Mouse (Mus musculus) embryo, embryonic 10 days (tissue): ENCODE measurements at regions not wholly inside any gene's neighbourhood (a gene's known extent, or its start where the extent isn't known, plus 50 kb on each side); places are given as distances from the start of the nearest gene placed in this dataset.
A peak's percentile ranks its signal among the peaks of the same experiment; 100 is the strongest.
"Not testable (repeated sequence)": the region's sequence is repeated elsewhere in the genome, so short reads cannot be mapped to it uniquely, and the experiment has no call there.

Experiments
- DNase-seq: peaks from one replicate; pipeline ENCODE4 v3.0.0-alpha.2; 2015; ENCODE audit warnings: low spot score

DNA sequence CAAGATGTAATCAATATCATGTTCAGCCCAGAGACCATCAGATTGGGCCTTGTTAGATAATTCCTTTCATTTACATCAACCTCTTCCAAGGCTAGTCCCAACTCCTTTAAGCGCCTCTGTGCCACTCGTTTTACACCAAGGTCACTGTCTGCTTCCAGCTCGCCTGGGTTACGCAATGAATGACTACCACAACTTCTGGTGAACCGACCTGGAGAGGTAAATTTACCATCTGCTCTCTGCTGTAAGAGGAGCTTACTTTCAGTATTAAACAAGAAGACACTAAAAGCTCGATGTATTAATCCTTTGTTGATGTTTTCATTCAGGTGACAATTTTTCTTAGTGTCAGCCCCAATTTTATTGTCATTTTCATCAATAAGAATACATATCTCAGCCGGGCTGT lies 51.7 kb upstream of the Fam174b start:
- no peak for DNase-seq

DNA sequence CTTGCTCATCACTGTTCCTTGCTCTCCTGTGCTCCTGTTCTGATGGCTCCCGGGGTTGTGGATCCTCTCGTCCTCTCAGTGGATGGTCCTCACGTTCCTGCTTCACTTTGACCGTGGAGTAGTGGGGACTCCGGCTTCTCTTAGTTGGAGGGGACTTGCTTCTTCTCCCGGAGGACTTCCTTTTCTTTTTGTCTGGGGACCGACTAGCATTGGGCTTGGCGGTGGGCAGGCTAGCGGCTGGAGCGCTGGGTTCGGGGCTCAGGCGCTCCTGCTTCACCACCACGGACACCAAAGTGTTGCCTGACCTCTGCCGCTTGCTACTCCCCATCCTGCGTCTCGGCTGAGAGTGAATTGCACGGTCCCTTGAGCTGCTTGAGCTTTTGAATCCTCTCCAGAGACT lies 53.9 kb upstream of the Fam174b start:
- not testable (repeated sequence) for DNase-seq

GRCm38 (mm10) chr7:73682756-73683155 lies 57.3 kb upstream of the Fam174b start:
- peak; percentile 11 for DNase-seq

- no peak for DNase-seq
Observed at GRCm38 (mm10) chr7:73670598-73670997, 69.5 kb upstream of the Fam174b start.

- DNase-seq: no peak
Observed at GRCm38 (mm10) chr7:73668791-73669190, 71.3 kb upstream of the Fam174b start.

DNA sequence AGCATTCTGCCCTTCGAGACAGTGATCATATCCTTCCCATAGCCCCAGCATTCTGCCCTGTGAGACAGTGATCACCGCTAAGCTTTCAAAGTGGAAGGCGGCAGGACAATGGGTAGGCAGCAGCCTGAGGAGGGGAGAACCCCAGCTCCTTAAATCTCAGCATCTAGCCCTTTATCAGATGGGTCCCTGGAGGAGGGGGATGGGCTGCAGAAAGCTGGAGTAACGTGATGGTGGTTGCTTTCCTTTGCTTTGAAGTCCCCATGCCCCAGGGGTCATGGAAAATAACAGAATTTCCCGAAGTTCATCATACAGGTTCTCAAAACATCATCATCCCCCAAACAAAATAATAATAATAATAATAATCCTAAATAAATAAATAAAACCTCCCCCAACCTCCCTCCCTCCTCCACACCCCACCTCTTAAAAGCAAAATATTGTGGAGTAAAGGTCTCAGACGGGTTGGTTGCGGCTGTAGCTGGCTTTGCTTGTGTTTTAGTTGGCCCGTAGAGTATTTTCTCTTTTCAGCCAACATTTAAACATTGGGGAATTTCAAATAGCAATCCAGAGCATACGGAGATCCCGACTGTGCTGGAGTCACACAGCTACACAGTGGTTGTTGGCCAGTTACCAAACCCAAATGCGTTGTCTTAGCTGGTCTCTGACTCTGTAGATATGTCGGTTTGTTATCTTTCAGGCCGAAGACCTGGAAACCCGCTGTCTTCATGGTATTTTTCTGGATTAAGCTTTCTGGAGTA lies 73.0 kb upstream of the Fam174b start:
- DNase-seq: no peak

DNA sequence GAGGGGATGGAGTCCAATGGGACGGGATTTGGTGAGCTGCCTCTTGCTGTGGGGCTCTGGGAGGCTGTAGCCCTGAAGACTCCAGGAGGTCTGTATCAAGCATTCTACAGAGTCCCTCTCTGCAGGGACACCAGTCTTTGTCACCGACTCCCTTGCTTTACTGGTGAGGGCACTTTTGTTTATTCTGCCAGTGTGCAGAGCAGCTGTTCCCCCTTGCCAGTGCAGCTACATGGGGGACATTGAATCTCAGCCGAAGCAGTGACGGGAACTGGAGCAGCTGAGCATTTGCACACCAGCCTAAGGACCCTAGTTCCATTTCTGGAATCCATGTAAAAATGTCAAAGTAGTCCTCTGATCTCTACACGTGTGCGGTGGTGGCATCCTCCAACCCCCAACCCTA lies 75.1 kb upstream of the Fam174b start:
- DNase-seq: no peak

DNA sequence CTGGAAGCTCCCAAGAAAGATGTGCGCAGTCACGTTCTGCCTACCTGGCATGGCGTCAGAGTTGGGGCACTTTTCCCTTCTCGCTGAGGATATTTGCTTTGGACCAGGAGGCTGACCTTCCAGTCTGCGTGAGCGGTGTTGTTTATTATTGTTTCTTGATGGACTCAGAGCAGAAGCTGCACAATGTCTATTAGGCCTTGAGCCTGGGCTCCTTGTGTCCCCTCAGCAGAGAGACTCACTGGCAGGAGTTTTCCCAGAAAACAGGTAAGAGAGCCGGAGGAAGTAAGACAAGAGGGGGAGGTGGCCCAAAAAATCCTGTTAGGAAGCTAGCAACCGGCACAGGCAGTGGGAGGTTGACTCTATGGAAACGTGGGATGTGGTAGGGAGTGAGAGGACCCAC lies 77.6 kb upstream of the Fam174b start:
- no peak for DNase-seq

DNA sequence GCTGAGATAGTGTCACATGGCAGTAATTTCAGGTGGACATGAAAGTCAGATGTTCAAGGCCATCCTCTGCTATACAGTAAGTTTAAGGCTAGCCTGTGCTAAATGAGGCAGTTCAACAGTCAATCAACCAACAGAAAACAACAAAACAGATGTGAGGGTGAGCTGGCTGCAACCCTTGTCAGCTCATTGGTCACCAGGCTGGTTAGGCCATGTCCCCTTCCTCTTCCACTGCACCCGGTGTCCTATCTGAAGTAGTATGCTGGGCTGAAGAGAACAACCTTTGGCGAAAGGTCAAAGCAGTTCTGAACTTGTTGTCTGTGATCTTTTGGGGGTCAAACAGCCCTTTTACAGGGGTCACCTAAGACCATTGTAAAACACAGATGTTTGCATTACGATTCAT lies 78.2 kb upstream of the Fam174b start:
- DNase-seq: no peak

DNA sequence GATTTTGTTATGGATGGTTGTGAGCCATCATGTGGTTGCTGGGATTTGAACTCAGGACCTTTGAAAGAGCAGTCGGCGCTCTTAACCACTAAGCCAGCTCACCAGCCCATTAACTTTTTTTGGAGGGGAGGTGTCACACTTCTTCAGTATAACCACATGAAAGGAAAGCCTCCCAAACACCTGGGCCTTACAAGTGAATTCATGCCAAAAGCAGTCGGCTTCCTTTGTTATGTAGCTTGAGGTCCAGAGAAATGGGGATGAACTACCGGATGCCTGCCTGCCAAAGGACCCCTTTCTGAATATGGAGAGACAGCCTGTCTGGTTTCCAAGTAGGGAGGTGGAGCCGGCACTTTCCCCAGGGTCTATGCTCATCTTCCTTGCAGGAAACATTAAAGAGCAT lies 80.6 kb upstream of the Fam174b start:
- DNase-seq: no peak

DNA sequence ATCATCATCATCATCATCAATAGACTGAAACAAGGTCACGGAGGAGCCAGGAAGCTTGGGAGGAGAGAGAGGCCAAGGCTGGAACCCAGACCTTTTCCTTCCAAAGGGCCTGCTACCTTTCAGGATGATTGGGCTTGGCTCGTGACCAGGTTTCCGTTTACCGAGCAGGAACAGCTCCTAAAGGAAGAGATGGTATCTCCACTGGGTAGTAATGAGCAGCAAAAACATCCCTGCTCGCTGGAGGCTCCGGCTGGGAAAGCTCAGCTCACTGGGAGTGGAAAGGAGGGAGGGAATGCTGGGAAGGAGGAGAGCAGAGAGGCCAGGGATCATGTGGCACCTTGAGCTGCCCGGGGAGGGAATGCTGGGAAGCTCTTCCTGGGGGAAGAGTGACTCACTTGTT lies 82.8 kb upstream of the Fam174b start:
- DNase-seq: no peak

DNA sequence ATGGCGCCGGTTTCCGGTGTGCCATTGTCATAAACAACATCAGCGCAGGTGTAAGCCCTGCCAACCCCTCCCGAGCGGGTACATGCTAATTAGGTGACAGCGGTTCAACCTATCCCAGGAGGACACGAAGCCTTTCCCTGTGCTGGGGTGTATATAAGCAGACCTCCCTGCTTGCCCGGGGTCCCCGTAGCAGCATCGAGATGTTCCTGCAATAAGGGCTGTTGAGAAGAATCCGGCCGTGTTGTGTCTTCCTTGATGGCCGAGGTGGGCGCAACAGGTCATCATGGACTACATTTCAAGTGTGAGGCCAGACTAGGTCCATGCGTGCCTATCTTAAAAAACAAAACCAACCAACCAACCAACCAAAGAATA lies 83.7 kb upstream of the Fam174b start:
- not testable (repeated sequence) for DNase-seq

- peak; percentile 81 for DNase-seq
Observed at GRCm38 (mm10) chr7:73655787-73656423, 84.2 kb upstream of the Fam174b start.

GRCm38 (mm10) chr7:73654193-73654871 lies 85.8 kb upstream of the Fam174b start:
- peak; percentile 78 for DNase-seq

- no peak for DNase-seq
Observed at GRCm38 (mm10) chr7:73650909-73651308, 89.2 kb upstream of the Fam174b start.

DNA sequence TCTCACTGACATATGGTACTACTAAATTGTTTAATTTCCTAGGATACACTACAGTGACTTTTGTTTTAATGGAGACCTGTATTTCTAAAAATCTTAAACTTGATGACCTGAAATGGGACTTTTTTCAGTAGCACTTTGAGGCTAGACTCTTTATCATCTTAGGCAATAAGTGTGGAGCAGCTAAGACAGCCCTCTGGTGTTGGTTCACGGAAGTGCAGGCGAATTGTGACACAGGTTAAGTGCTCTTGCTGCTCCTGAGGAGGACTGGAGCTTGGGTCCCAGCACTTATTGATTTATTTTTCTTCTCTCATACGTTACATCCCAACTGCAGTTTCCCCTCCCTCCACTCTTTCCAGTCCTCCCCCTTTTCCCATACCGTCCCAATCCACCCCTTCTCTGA lies 92.1 kb upstream of the Fam174b start:
- peak; percentile 90 for DNase-seq

GRCm38 (mm10) chr7:73647140-73647539 lies 93.0 kb upstream of the Fam174b start:
- DNase-seq: no peak

DNA sequence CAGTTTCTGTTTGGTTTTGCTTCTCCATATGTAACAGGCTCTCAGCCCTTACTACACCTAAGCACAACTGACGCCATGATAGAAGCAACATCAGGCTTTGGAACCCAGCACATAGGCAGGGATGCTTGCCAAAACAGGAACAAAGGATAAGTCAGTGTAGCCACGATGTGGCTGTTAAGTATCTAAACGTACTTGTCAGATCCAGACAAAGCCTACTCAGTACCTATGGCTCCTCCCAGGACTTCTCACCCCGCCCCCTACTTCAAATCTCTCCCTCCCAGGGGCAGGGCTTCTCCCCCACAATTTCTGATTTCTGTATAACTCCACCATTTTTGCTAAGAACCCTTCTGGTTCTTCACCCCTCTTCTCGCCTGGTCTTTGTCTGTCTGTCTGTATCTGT lies 93.4 kb upstream of the Fam174b start:
- DNase-seq: no peak

GRCm38 (mm10) chr7:73644362-73644904 lies 95.7 kb upstream of the Fam174b start:
- no peak for DNase-seq

GRCm38 (mm10) chr7:73643993-73644335 lies 96.1 kb upstream of the Fam174b start:
- no peak for DNase-seq

DNA sequence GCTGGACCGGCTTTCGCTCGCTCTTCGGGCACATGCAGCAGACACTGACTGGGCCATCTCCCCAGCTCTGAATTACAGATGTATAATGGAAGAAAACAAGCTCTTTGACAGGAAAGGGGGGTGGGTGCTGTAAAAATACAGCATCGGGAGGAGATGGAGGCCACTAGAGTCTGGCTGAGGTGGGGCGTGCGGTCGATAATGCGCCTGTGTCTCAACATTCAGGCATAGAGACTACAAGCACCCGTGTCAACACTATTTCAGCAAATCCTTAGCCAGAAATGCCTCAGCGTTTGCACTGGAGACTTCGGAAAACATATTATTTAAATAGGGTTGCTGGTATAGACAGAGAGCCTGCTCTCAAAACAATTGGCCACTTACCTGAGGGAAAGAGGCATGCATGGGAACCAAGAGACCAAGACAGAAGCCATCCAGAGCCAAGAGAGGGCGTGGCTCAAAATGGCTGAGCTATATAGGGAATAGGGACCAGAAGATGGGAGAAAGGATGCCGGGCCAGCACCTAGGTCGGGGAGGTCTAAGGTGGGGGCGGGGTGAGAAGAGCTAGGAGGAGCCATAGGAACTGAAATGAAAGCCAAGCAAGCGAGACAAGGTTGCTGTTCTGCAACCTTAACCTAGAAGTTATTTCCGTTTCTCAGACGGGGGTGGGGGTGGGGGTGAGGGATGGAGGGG lies 96.7 kb upstream of the Fam174b start:
- no peak for DNase-seq

- DNase-seq: no peak
Observed at GRCm38 (mm10) chr7:73640194-73640593, 98.6 kb upstream of the Chd2 start.

GRCm38 (mm10) chr7:73637810-73638125 lies 96.1 kb upstream of the Chd2 start:
- DNase-seq: peak; percentile 85
